8 mouse cellular contexts compared by ENCODE assay signal in genomic region chr12:24630220-24630619, GRCm38 (mm10). TPM values are rescaled to one million over a fixed set of nuclear protein-coding genes. Genes with fewer than 3 reads are reported as not detected.
A peak's percentile ranks its signal among the peaks of the same experiment; 100 is the strongest.
DNase-seq lines count a peak whose midpoint lies in the region; ATAC-seq and TF ChIP-seq lines count a peak whose summit lies in the region.

No protein-coding gene starts in this region.

- H3K27ac ChIP-seq in midbrain, postnatal 0 days (ENCODE audit: low read depth, low read length): no peak overlapping the region
- H3K27ac ChIP-seq in midbrain, embryonic 16.5 days (ENCODE audit: low read length): no peak overlapping the region
- no peak overlapping the region for H3K27ac ChIP-seq in lung, postnatal 0 days (ENCODE audit: low read length)
- no peak overlapping the region for H3K27ac ChIP-seq in midbrain, embryonic 13.5 days

- no peaks in the 10 kb centered on the region for H3K4me1 ChIP-seq in midbrain, postnatal 0 days (ENCODE audit: insufficient read depth, low read length)
- no peaks in the 10 kb centered on the region for H3K4me1 ChIP-seq in midbrain, embryonic 16.5 days (ENCODE audit: control insufficient read depth, insufficient read depth, low read length)
- H3K4me1 ChIP-seq in lung, postnatal 0 days (ENCODE audit: insufficient read depth, low read depth, low read length): no peaks in the 10 kb centered on the region
- H3K4me1 ChIP-seq in midbrain, embryonic 13.5 days (replicated peaks): no peaks in the 10 kb centered on the region

- intact Hi-C loops in heart, postnatal 10 days (cut with DNase I): loop anchor here (1.0 to 2.0 kb wide), 2 partner anchors 22 to 67 kb away; no protein-coding TSS in a partner anchor

- TF ChIP-seq EP300 in lung, postnatal 0 days (IDR thresholded peaks at IDR 0.05): no peak

- no peak overlapping the region for H3K9ac ChIP-seq in midbrain, postnatal 0 days (replicated peaks; ENCODE audit: low read length, poor library complexity, severe bottlenecking)
- no peak overlapping the region for H3K9ac ChIP-seq in midbrain, embryonic 16.5 days (ENCODE audit: low read depth, low read length)
- H3K9ac ChIP-seq in lung, postnatal 0 days (replicated peaks; ENCODE audit: low read depth): no peak overlapping the region
- H3K9ac ChIP-seq in midbrain, embryonic 13.5 days (replicated peaks): no peak overlapping the region

- no peak for DNase-seq in midbrain, postnatal 0 days (ENCODE audit: low spot score)
- peak; percentile 62 for DNase-seq in ZHBTc4 (ENCODE audit: low read depth, low spot score)
- DNase-seq in heart, postnatal 10 days: peak; percentile 72 to 76
- DNase-seq in lung, postnatal 0 days (ENCODE audit: low spot score): peak; percentile 76
- no peak for DNase-seq in cerebellum, adult 18-20 months
- DNase-seq in gastrocnemius, postnatal 25 days: no peak

- H3K9me3 ChIP-seq in midbrain, postnatal 0 days (ENCODE audit: low read length): no peaks in the 10 kb centered on the region
- H3K9me3 ChIP-seq in midbrain, embryonic 16.5 days (replicated peaks; ENCODE audit: control insufficient read depth, low read length, poor library complexity, severe bottlenecking): no peaks in the 10 kb centered on the region
- no peaks in the 10 kb centered on the region for H3K9me3 ChIP-seq in lung, postnatal 0 days (ENCODE audit: low read length)
- H3K9me3 ChIP-seq in midbrain, embryonic 13.5 days: no peaks in the 10 kb centered on the region

- 72% methylated on average over 1 of the region's 1 CpGs for WGBS in midbrain, postnatal 0 days
- WGBS in midbrain, embryonic 16.5 days: 76% methylated on average over 1 of the region's 1 CpGs
- WGBS in lung, postnatal 0 days: 81% methylated on average over 1 of the region's 1 CpGs
- 91% methylated on average over 1 of the region's 1 CpGs for WGBS in midbrain, embryonic 13.5 days

- no peaks in the 10 kb centered on the region for H3K36me3 ChIP-seq in midbrain, postnatal 0 days (ENCODE audit: insufficient read depth, low read length)
- H3K36me3 ChIP-seq in midbrain, embryonic 16.5 days (ENCODE audit: control insufficient read depth, insufficient read depth, low read length): no peaks in the 10 kb centered on the region
- H3K36me3 ChIP-seq in lung, postnatal 0 days (ENCODE audit: insufficient read depth, low read length): no peaks in the 10 kb centered on the region
- no peaks in the 10 kb centered on the region for H3K36me3 ChIP-seq in midbrain, embryonic 13.5 days

- H3K27me3 ChIP-seq in midbrain, postnatal 0 days (ENCODE audit: insufficient read depth, low read length): no peaks in the 10 kb centered on the region
- no peaks in the 10 kb centered on the region for H3K27me3 ChIP-seq in midbrain, embryonic 16.5 days (ENCODE audit: control insufficient read depth, insufficient read depth, low read depth, low read length)
- H3K27me3 ChIP-seq in lung, postnatal 0 days (replicated peaks; ENCODE audit: insufficient read depth, low read length): no peaks in the 10 kb centered on the region
- H3K27me3 ChIP-seq in midbrain, embryonic 13.5 days: no peaks in the 10 kb centered on the region

- no peak overlapping the region for H3K4me3 ChIP-seq in midbrain, postnatal 0 days (ENCODE audit: low read depth, low read length)
- H3K4me3 ChIP-seq in midbrain, embryonic 16.5 days (ENCODE audit: low read depth, low read length): no peak overlapping the region
- H3K4me3 ChIP-seq in lung, postnatal 0 days (ENCODE audit: low read depth, low read length): no peak overlapping the region
- H3K4me3 ChIP-seq in midbrain, embryonic 13.5 days (replicated peaks): no peak overlapping the region

- no peak for ATAC-seq in midbrain, postnatal 0 days (ENCODE audit: low FRiP score)
- no peak for ATAC-seq in midbrain, embryonic 16.5 days
- ATAC-seq in lung, postnatal 0 days: peak; percentile 67
- ATAC-seq in midbrain, embryonic 13.5 days: no peak

- no peak overlapping the region for H3K4me2 ChIP-seq in midbrain, postnatal 0 days (ENCODE audit: low read depth, low read length, poor library complexity, severe bottlenecking)
- H3K4me2 ChIP-seq in midbrain, embryonic 16.5 days (ENCODE audit: low read length): no peak overlapping the region
- no peak overlapping the region for H3K4me2 ChIP-seq in lung, postnatal 0 days (replicated peaks; ENCODE audit: low read depth, low read length)
- H3K4me2 ChIP-seq in midbrain, embryonic 13.5 days (replicated peaks): no peak overlapping the region

- peak; percentile 61 for TF ChIP-seq CTCF in midbrain, postnatal 0 days (IDR thresholded peaks at IDR 0.05)
- peak; percentile 82 for TF ChIP-seq CTCF in lung, postnatal 0 days (IDR thresholded peaks at IDR 0.05)

RNA-seq across cellular contexts. Expression of gene Klf11, which starts 20.9 kb away (rescaled TPM):
- total RNA-seq in midbrain, postnatal 0 days (2014; rRNA removed): 27.1 and 33.6 TPM in 2 replicates
- 21.8 and 24.4 TPM in 2 replicates for polyA plus RNA-seq in midbrain, postnatal 0 days (2015; fragmentation: Nextera tagmentation; extraction: Ambion mirVana)
- polyA plus RNA-seq in midbrain, embryonic 16.5 days (2015; fragmentation: Nextera tagmentation; extraction: Ambion mirVana): 21.4 and 22.6 TPM in 2 replicates
- total RNA-seq in heart, postnatal 10 days (2021): 10 to 100 TPM; 25.5 to 37.3 TPM
- 22.1 and 26.0 TPM in 2 replicates for polyA plus RNA-seq in lung, postnatal 0 days (2015; fragmentation: Nextera tagmentation; extraction: Ambion mirVana)
- 1 to 10 TPM; 4.8 to 6.9 TPM for total RNA-seq in gastrocnemius, postnatal 25 days (2021)
- polyA plus RNA-seq in midbrain, embryonic 13.5 days (2015; fragmentation: Nextera tagmentation; extraction: Ambion mirVana): 16.8 and 19.1 TPM in 2 replicates

RNA-seq across cellular contexts. Expression of gene Cys1, which starts 51.4 kb away (rescaled TPM):
- total RNA-seq in midbrain, postnatal 0 days (2014; rRNA removed): 3.7 and 4.8 TPM in 2 replicates
- 1.9 and 2.1 TPM in 2 replicates for polyA plus RNA-seq in midbrain, postnatal 0 days (2015; fragmentation: Nextera tagmentation; extraction: Ambion mirVana)
- polyA plus RNA-seq in midbrain, embryonic 16.5 days (2015; fragmentation: Nextera tagmentation; extraction: Ambion mirVana): 1.6 and 1.8 TPM in 2 replicates
- 1 to 10 TPM; 5.1 to 5.9 TPM for total RNA-seq in heart, postnatal 10 days (2021)
- 1.7 and 2.3 TPM in 2 replicates for polyA plus RNA-seq in lung, postnatal 0 days (2015; fragmentation: Nextera tagmentation; extraction: Ambion mirVana)
- 1 to 10 TPM; 3.0 to 3.5 TPM for total RNA-seq in gastrocnemius, postnatal 25 days (2021)
- polyA plus RNA-seq in midbrain, embryonic 13.5 days (2015; fragmentation: Nextera tagmentation; extraction: Ambion mirVana): 0.90 and 1.0 TPM in 2 replicates

RNA-seq across cellular contexts. Expression of gene Grhl1, which starts 58.1 kb away (rescaled TPM):
- 1.7 and 3.5 TPM in 2 replicates for total RNA-seq in midbrain, postnatal 0 days (2014; rRNA removed)
- polyA plus RNA-seq in midbrain, postnatal 0 days (2015; fragmentation: Nextera tagmentation; extraction: Ambion mirVana): 1.8 and 2.2 TPM in 2 replicates
- 1.2 and 1.7 TPM in 2 replicates for polyA plus RNA-seq in midbrain, embryonic 16.5 days (2015; fragmentation: Nextera tagmentation; extraction: Ambion mirVana)
- total RNA-seq in heart, postnatal 10 days (2021): under 1 TPM; 0.22 to 0.65 TPM
- 3.0 and 4.0 TPM in 2 replicates for polyA plus RNA-seq in lung, postnatal 0 days (2015; fragmentation: Nextera tagmentation; extraction: Ambion mirVana)
- total RNA-seq in gastrocnemius, postnatal 25 days (2021): under 1 TPM; 0.15 to 0.29 TPM
- 0.48 and 0.58 TPM in 2 replicates for polyA plus RNA-seq in midbrain, embryonic 13.5 days (2015; fragmentation: Nextera tagmentation; extraction: Ambion mirVana)

Comparison
In these comparisons a context has a peak if more than half of its experiments do, and no peak if none do; other contexts are left out.
1. DNase-seq: peak in ZHBTc4 (single experiment), heart, postnatal 10 days (2 of 2) and lung, postnatal 0 days (single experiment); none in midbrain, postnatal 0 days (single experiment), cerebellum, adult 18-20 months (0 of 2) and gastrocnemius, postnatal 25 days (single experiment).